Comparison of ENCODE assay signal across 13 mouse cellular contexts in genomic region chr1:184261385-184261727, GRCm38 (mm10).
"Had no signal": no experiment of that assay in that cellular context is flagged by ENCODE, and none has a peak within 500 bp of the region (broad histone marks: within the 10 kb centered on the region; RNA-seq: fewer than 3 reads in every experiment).

No protein-coding gene starts in this region.

- H3K27me3 ChIP-seq: liver, embryonic 13.5 days; lung, embryonic 15.5 days; neural tube, embryonic 12.5 days; stomach, embryonic 15.5 days had no signal

- H3K36me3 ChIP-seq: liver, embryonic 13.5 days; lung, embryonic 15.5 days; midbrain, embryonic 12.5 days; neural tube, embryonic 12.5 days; stomach, embryonic 15.5 days had no signal

- H3K27ac ChIP-seq: left cerebral cortex, adult 2 months; liver, embryonic 13.5 days; lung, embryonic 15.5 days; macrophage; midbrain, embryonic 12.5 days; neural tube, embryonic 12.5 days; stomach, embryonic 15.5 days had no signal

- ATAC-seq: liver, postnatal 0 days had no signal

- DNase-seq: kidney, adult 8-10 months; kidney, postnatal 25 days; liver; liver, embryonic 13.5 days; liver, postnatal 0 days; lung, postnatal 14 days; thymus, postnatal 4 days had no signal

- H3K4me3 ChIP-seq: left cerebral cortex, adult 2 months; liver, embryonic 13.5 days; lung, embryonic 15.5 days; midbrain, embryonic 12.5 days; neural tube, embryonic 12.5 days; stomach, embryonic 15.5 days had no signal
